Mouse (Mus musculus): ENCODE results near the gene Id3. TPM values are rescaled to one million over a fixed set of nuclear protein-coding genes. Genes with fewer than 3 reads are reported as not detected.

Id3 gene
- polyA plus RNA-seq, 3 experiments from 2014 or later, result 125 to 343 (median 290) TPM

GRCm38 (mm10) chr4:136179456-136179855 is 36.2 kb downstream of the Id3 start:
- no peak for ATAC-seq

DNA sequence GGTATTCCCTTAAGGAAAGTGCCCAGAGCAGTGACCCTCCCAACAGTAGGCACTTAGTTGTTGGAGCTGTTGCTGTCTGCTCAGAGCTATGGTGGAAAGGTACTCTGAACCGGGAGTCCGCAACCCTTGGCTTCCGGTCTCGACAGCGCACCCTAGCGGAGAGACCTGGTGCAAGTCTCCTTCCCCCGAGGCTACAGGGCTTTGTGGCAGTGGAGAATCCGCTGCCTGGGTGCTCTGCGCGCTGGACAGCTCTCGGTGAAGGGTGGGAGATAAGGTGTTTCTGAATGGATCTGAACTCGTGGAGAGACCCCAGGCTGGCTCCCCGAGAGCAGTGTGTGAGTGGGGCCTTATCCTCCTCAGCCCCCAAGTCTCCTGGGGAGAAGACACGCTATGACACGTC is 36.7 kb downstream of the Id3 start:
- peak; percentile 67 for ATAC-seq

GRCm38 (mm10) chr4:136180408-136181330 is 37.4 kb downstream of the Id3 start:
- peak; percentile 85 for ATAC-seq

- no peak for ATAC-seq
These were observed 38.1 kb downstream of the Id3 start for GRCm38 (mm10) chr4:136181367-136181766.

GRCm38 (mm10) chr4:136185375-136185774 is 42.1 kb downstream of the Id3 start:
- no peak for ATAC-seq

DNA sequence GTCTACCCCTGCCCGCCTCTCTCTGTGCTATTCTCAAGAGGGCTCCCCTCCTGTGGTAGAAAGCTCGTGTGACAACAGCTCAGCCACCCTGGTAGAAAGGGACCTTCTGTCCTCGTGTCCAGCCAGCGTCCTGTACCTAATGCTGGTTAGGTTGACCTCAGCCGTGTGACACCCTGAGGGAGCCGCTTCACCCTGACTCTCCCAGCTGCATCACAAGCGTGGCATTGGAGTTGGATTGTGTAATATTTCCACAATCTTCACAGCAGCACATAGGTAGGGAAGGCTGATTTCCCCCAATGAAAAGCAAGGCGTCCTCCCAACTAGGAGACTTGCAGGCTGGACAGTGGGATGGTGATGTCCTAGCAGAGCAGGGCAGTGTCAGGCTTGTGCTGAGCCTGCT is 43.0 kb downstream of the Id3 start:
- no peak for ATAC-seq

DNA sequence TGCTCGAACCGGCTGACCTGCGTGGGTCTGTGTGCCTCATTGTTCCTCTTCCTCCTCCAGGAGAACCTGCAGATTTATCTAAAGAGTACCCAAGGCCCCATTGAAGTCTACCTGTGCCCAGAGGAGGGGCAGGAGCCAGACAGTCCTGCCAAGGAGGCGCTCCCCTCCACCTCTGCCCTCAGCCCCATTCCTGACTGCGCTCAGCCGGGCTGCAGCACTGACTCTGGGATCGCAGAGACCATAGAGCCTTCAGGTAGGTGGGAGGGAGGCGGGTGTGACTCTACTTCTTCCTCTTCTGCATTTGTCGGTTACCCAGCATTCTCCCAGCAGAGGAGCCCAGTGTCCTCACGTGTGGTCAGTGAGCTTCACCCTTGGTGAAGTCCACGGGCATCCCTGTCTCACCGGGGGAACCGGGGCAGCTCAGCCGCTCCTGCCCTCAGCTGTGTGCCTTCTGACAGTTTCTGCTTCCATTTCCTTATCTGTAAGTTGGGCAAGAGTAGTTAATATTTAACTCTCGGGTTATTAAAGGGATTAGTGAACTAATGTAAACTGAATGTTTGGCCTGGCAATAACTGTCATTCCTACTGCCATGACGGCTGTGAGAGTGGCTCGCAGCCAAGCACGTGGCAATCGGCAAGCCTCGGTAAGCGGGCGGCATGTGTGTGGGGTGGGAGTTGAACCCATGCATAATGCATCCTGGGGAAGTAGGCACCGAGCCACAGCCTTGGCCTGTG is 43.6 kb downstream of the Id3 start:
- ATAC-seq, result no peak

- ATAC-seq, result no peak
These were observed 45.9 kb downstream of the Id3 start for GRCm38 (mm10) chr4:136188973-136189737.

GRCm38 (mm10) chr4:136189912-136190311 is 46.6 kb downstream of the Id3 start:
- peak; percentile 96 for ATAC-seq

- no peak for ATAC-seq
These were observed 50.3 kb downstream of the Id3 start for GRCm38 (mm10) chr4:136193571-136193970.

GRCm38 (mm10) chr4:136195029-136195428 is 51.7 kb downstream of the Id3 start:
- ATAC-seq, result no peak

Other genes starting within 250 kb of the Id3 start
- 1 to 10 TPM; 1.9 to 8.0 (median 7.0) TPM for gene Cnr2, start 248.1 kb upstream of the Id3 start, polyA plus RNA-seq (2017; shearing (Covaris generic))
- 100 to 1,000 TPM in 1 of 3 experiments, 10 to 100 TPM in 2; 81.7 to 101 (median 98.9) TPM for gene Fuca1, start 222.8 kb upstream of the Id3 start, polyA plus RNA-seq (2017; shearing (Covaris generic))
- 10 to 100 TPM; 70.5 to 83.4 (median 77.2) TPM for gene Hmgcl, start 197.0 kb upstream of the Id3 start, polyA plus RNA-seq (2017; shearing (Covaris generic))
- 10 to 100 TPM; 14.2 to 26.3 (median 19.0) TPM for gene Gale, start 179.8 kb upstream of the Id3 start, polyA plus RNA-seq (2017; shearing (Covaris generic))
- 10 to 100 TPM; 61.2 to 78.8 (median 65.5) TPM for gene Lypla2, start 170.9 kb upstream of the Id3 start, polyA plus RNA-seq (2017; shearing (Covaris generic))
- 10 to 100 TPM in 1 of 3 experiments, 1 to 10 TPM in 2; 8.3 to 16.7 (median 9.8) TPM for gene Pithd1, start 156.2 kb upstream of the Id3 start, polyA plus RNA-seq (2017; shearing (Covaris generic))
- gene Eloa, start 121.7 kb upstream of the Id3 start, polyA plus RNA-seq (2017; shearing (Covaris generic)), result 10 to 100 TPM; 47.2 to 77.0 (median 56.2) TPM
- 1,000 to 10,000 TPM in 2 of 3 experiments, 100 to 1,000 TPM in 1; 855 to 1,337 (median 1,209) TPM for gene Rpl11, start 90.1 kb upstream of the Id3 start, polyA plus RNA-seq (2017; shearing (Covaris generic))
- 10 to 100 TPM; 15.0 to 44.4 (median 16.8) TPM for gene E2f2, start 28.9 kb downstream of the Id3 start, polyA plus RNA-seq (2017; shearing (Covaris generic))
- gene Asap3, start 62.9 kb downstream of the Id3 start, polyA plus RNA-seq (2017; shearing (Covaris generic)), result under 1 TPM in 1 of 3 experiments, not detected in 2; 0.16 TPM
- gene Tcea3, start 104.2 kb downstream of the Id3 start, polyA plus RNA-seq (2017; shearing (Covaris generic)), result under 1 TPM in 2 of 3 experiments, not detected in 1; 0.29 to 0.65 TPM
- gene Zfp46, start 141.2 kb downstream of the Id3 start, polyA plus RNA-seq (2017; shearing (Covaris generic)), result 10 to 100 TPM in 1 of 3 experiments, 1 to 10 TPM in 2; 6.2 to 10.4 (median 8.1) TPM
- 100 to 1,000 TPM in 1 of 3 experiments, 10 to 100 TPM in 2; 97.2 to 105 (median 98.5) TPM for gene Hnrnpr, start 167.4 kb downstream of the Id3 start, polyA plus RNA-seq (2017; shearing (Covaris generic))

All from inflammation-experienced regulatory T-cells, adult 6 months (primary cell).